Mouse (Mus musculus): Measurements from ENCODE around the gene Podn. TPM values are rescaled to one million over a fixed set of nuclear protein-coding genes. Genes with fewer than 3 reads are reported as not detected.
A peak's percentile ranks its signal among the peaks of the same experiment; 100 is the strongest.

Podn gene
- polyA plus RNA-seq, 1 experiment from 2014 or later, result 0.19 TPM

- DNase-seq (ENCODE audit: low spot score) (no peak), ATAC-seq (no peak)
- Histone ChIP-seq H3K4me3 (ENCODE audit: low read depth, low read length) (no peak overlapping the region), H3K36me3 (ENCODE audit: control insufficient read depth, insufficient read depth, low read length) (no peaks in the 10 kb centered on the region), H3K9me3 (replicated peaks; ENCODE audit: control insufficient read depth, low read length) (no peaks in the 10 kb centered on the region), H3K27me3 (replicated peaks; ENCODE audit: control insufficient read depth, insufficient read depth, low read length) (no peaks in the 10 kb centered on the region), H3K9ac (ENCODE audit: low read length) (no peak overlapping the region), H3K4me1 (ENCODE audit: control insufficient read depth, insufficient read depth, low read length) (no peaks in the 10 kb centered on the region), H3K4me2 (ENCODE audit: low read length) (no peak overlapping the region), H3K27ac (ENCODE audit: low read depth, low read length) (no peak overlapping the region)
- 92% methylated on average over 4 of the region's 4 CpGs for WGBS
Observed at GRCm38 (mm10) chr4:108126260-108126659, 30.0 kb upstream of the Podn start.

GRCm38 (mm10) chr4:108124104-108124503 lies 27.9 kb upstream of the Podn start:
- ATAC-seq, result no peak
- 97% methylated on average over 1 of the region's 1 CpGs for WGBS

GRCm38 (mm10) chr4:108117924-108118876 lies 22.0 kb upstream of the Podn start:
- Histone ChIP-seq H3K27ac (ENCODE audit: low read depth, low read length) (peak overlapping the region; percentile 41; the same call in 1 of the 2 replicates), H3K27me3 (replicated peaks; ENCODE audit: control insufficient read depth, insufficient read depth, low read length) (no peaks in the 10 kb centered on the region), H3K4me3 (ENCODE audit: low read depth, low read length) (peak overlapping the region; percentile 56), H3K9ac (ENCODE audit: low read length) (peak overlapping the region; percentile 71), H3K9me3 (replicated peaks; ENCODE audit: control insufficient read depth, low read length) (no peaks in the 10 kb centered on the region), H3K4me2 (ENCODE audit: low read length) (peak overlapping the region; percentile 54), H3K4me1 (ENCODE audit: control insufficient read depth, insufficient read depth, low read length) (no peaks in the 10 kb centered on the region), H3K36me3 (ENCODE audit: control insufficient read depth, insufficient read depth, low read length) (no peaks in the 10 kb centered on the region)
- ATAC-seq (peak; percentile 97), DNase-seq (ENCODE audit: low spot score) (peak; percentile 92)
- WGBS, result 13% methylated on average over 43 of the region's 45 CpGs

More at GRCm38 (mm10) chr4:108124104-108124503, 27.9 kb upstream of the Podn start:
- no peak overlapping the region for H3K4me2 ChIP-seq (ENCODE audit: low read length)
- no peaks in the 10 kb centered on the region for H3K9me3 ChIP-seq (replicated peaks; ENCODE audit: control insufficient read depth, low read length)
- no peak overlapping the region for H3K27ac ChIP-seq (ENCODE audit: low read depth, low read length)
- H3K4me1 ChIP-seq (ENCODE audit: control insufficient read depth, insufficient read depth, low read length), result no peaks in the 10 kb centered on the region
- no peak for DNase-seq (ENCODE audit: low spot score)
- no peaks in the 10 kb centered on the region for H3K36me3 ChIP-seq (ENCODE audit: control insufficient read depth, insufficient read depth, low read length)
- no peaks in the 10 kb centered on the region for H3K27me3 ChIP-seq (replicated peaks; ENCODE audit: control insufficient read depth, insufficient read depth, low read length)
- no peak overlapping the region for H3K9ac ChIP-seq (ENCODE audit: low read length)
- H3K4me3 ChIP-seq (ENCODE audit: low read depth, low read length), result no peak overlapping the region

GRCm38 (mm10) chr4:108117488-108117887 lies 21.2 kb upstream of the Podn start:
- ATAC-seq (no peak), DNase-seq (ENCODE audit: low spot score) (no peak)
- 89% methylated on average over 8 of the region's 8 CpGs for WGBS
- Histone ChIP-seq H3K36me3 (ENCODE audit: control insufficient read depth, insufficient read depth, low read length) (no peaks in the 10 kb centered on the region), H3K9ac (ENCODE audit: low read length) (no peak overlapping the region), H3K27ac (ENCODE audit: low read depth, low read length) (no peak overlapping the region), H3K4me3 (ENCODE audit: low read depth, low read length) (no peak overlapping the region), H3K4me2 (ENCODE audit: low read length) (no peak overlapping the region), H3K9me3 (replicated peaks; ENCODE audit: control insufficient read depth, low read length) (no peaks in the 10 kb centered on the region), H3K27me3 (replicated peaks; ENCODE audit: control insufficient read depth, insufficient read depth, low read length) (no peaks in the 10 kb centered on the region), H3K4me1 (ENCODE audit: control insufficient read depth, insufficient read depth, low read length) (no peaks in the 10 kb centered on the region)

- ATAC-seq (no peak), DNase-seq (ENCODE audit: low spot score) (no peak)
- H3K27ac ChIP-seq (ENCODE audit: low read depth, low read length), result no peak overlapping the region
- no peaks in the 10 kb centered on the region for H3K9me3 ChIP-seq (replicated peaks; ENCODE audit: control insufficient read depth, low read length)
- no peaks in the 10 kb centered on the region for H3K27me3 ChIP-seq (replicated peaks; ENCODE audit: control insufficient read depth, insufficient read depth, low read length)
- no peak overlapping the region for H3K4me3 ChIP-seq (ENCODE audit: low read depth, low read length)
- 87% methylated on average over 2 of the region's 2 CpGs for WGBS
- no peak overlapping the region for H3K4me2 ChIP-seq (ENCODE audit: low read length)
- no peaks in the 10 kb centered on the region for H3K36me3 ChIP-seq (ENCODE audit: control insufficient read depth, insufficient read depth, low read length)
- no peak overlapping the region for H3K9ac ChIP-seq (ENCODE audit: low read length)
- no peaks in the 10 kb centered on the region for H3K4me1 ChIP-seq (ENCODE audit: control insufficient read depth, insufficient read depth, low read length)
Observed at GRCm38 (mm10) chr4:108116466-108116865, 20.2 kb upstream of the Podn start.

- Histone ChIP-seq H3K4me1 (ENCODE audit: control insufficient read depth, insufficient read depth, low read length) (no peaks in the 10 kb centered on the region), H3K9me3 (replicated peaks; ENCODE audit: control insufficient read depth, low read length) (no peaks in the 10 kb centered on the region), H3K9ac (ENCODE audit: low read length) (no peak overlapping the region), H3K4me2 (ENCODE audit: low read length) (no peak overlapping the region), H3K27me3 (replicated peaks; ENCODE audit: control insufficient read depth, insufficient read depth, low read length) (no peaks in the 10 kb centered on the region), H3K36me3 (ENCODE audit: control insufficient read depth, insufficient read depth, low read length) (no peaks in the 10 kb centered on the region), H3K4me3 (ENCODE audit: low read depth, low read length) (no peak overlapping the region), H3K27ac (ENCODE audit: low read depth, low read length) (no peak overlapping the region)
- WGBS, result 39% methylated on average over 2 of the region's 2 CpGs
- ATAC-seq (no peak), DNase-seq (ENCODE audit: low spot score) (no peak)
Observed at GRCm38 (mm10) chr4:108110706-108111105, 14.5 kb upstream of the Podn start.

GRCm38 (mm10) chr4:108109728-108110127 lies 13.5 kb upstream of the Podn start:
- Histone ChIP-seq H3K9ac (ENCODE audit: low read length) (no peak overlapping the region), H3K27ac (ENCODE audit: low read depth, low read length) (no peak overlapping the region), H3K9me3 (replicated peaks; ENCODE audit: control insufficient read depth, low read length) (no peaks in the 10 kb centered on the region), H3K27me3 (replicated peaks; ENCODE audit: control insufficient read depth, insufficient read depth, low read length) (no peaks in the 10 kb centered on the region), H3K36me3 (ENCODE audit: control insufficient read depth, insufficient read depth, low read length) (no peaks in the 10 kb centered on the region), H3K4me1 (ENCODE audit: control insufficient read depth, insufficient read depth, low read length) (no peaks in the 10 kb centered on the region), H3K4me3 (ENCODE audit: low read depth, low read length) (no peak overlapping the region), H3K4me2 (ENCODE audit: low read length) (no peak overlapping the region)
- ATAC-seq (no peak), DNase-seq (ENCODE audit: low spot score) (no peak)
- 95% methylated on average over 7 of the region's 7 CpGs for WGBS

- H3K27ac ChIP-seq (ENCODE audit: low read depth, low read length), result no peak overlapping the region
- H3K27me3 ChIP-seq (replicated peaks; ENCODE audit: control insufficient read depth, insufficient read depth, low read length), result no peaks in the 10 kb centered on the region
- WGBS, result 76% methylated on average over 6 of the region's 6 CpGs
- no peaks in the 10 kb centered on the region for H3K4me1 ChIP-seq (ENCODE audit: control insufficient read depth, insufficient read depth, low read length)
- H3K9me3 ChIP-seq (replicated peaks; ENCODE audit: control insufficient read depth, low read length), result no peaks in the 10 kb centered on the region
- no peak for DNase-seq (ENCODE audit: low spot score)
- no peak overlapping the region for H3K9ac ChIP-seq (ENCODE audit: low read length)
- no peaks in the 10 kb centered on the region for H3K36me3 ChIP-seq (ENCODE audit: control insufficient read depth, insufficient read depth, low read length)
- H3K4me3 ChIP-seq (ENCODE audit: low read depth, low read length), result no peak overlapping the region
- ATAC-seq, result no peak
- H3K4me2 ChIP-seq (ENCODE audit: low read length), result no peak overlapping the region
Observed at GRCm38 (mm10) chr4:108092741-108093397, 3.4 kb downstream of the Podn start.

GRCm38 (mm10) chr4:108083993-108084392 lies 12.3 kb downstream of the Podn start:
- Histone ChIP-seq H3K4me3 (ENCODE audit: low read depth, low read length) (no peak overlapping the region), H3K36me3 (ENCODE audit: control insufficient read depth, insufficient read depth, low read length) (no peaks in the 10 kb centered on the region), H3K9me3 (replicated peaks; ENCODE audit: control insufficient read depth, low read length) (no peaks in the 10 kb centered on the region), H3K27ac (ENCODE audit: low read depth, low read length) (no peak overlapping the region), H3K27me3 (replicated peaks; ENCODE audit: control insufficient read depth, insufficient read depth, low read length) (no peaks in the 10 kb centered on the region), H3K9ac (ENCODE audit: low read length) (no peak overlapping the region), H3K4me1 (ENCODE audit: control insufficient read depth, insufficient read depth, low read length) (no peaks in the 10 kb centered on the region), H3K4me2 (ENCODE audit: low read length) (no peak overlapping the region)
- DNase-seq (ENCODE audit: low spot score), result no peak
- 95% methylated on average over 2 of the region's 2 CpGs for WGBS
- no peak for ATAC-seq

All from forebrain, embryonic 14.5 days (tissue).